Mouse (Mus musculus) midbrain, embryonic 15.5 days (tissue): ENCODE measurements around the gene Olfr1132. TPM values are rescaled to one million over a fixed set of nuclear protein-coding genes. Genes with fewer than 3 reads are reported as not detected.
"Not testable (repeated sequence)": the region's sequence is repeated elsewhere in the genome, so short reads cannot be mapped to it uniquely, and the experiment has no call there.

Source experiments
- ATAC-seq: fragments of 200-750 bp; cut with Nextera tagmentation; replicated peaks from 2 replicates; pipeline ENCODE4 v1.8.0; 2017; ENCODE audit warnings: moderate TSS enrichment
- H3K27ac ChIP-seq: fragments of 300-500 bp; sonication (generic); 2 replicates; pipeline ENCODE4 v1.5.1; 2015; ENCODE audit warnings: mild to moderate bottlenecking, inconsistent platforms
- H3K27me3 ChIP-seq: fragments of 300-500 bp; sonication (generic); replicated peaks from 2 replicates; pipeline ENCODE4 v1.6.1; 2015; ENCODE audit warnings: inconsistent platforms
- H3K36me3 ChIP-seq: fragments of 300-500 bp; sonication (generic); replicated peaks from 2 replicates; pipeline ENCODE4 v1.6.1; 2015; ENCODE audit warnings: inconsistent platforms
- H3K4me1 ChIP-seq: fragments of 300-500 bp; sonication (generic); 2 replicates; pipeline ENCODE4 v1.6.1; 2015; ENCODE audit warnings: inconsistent platforms
- H3K4me2 ChIP-seq: fragments of 300-500 bp; sonication (generic); 2 replicates; pipeline ENCODE4 v1.6.1; 2015; ENCODE audit warnings: inconsistent platforms, mild to moderate bottlenecking, moderate library complexity
- H3K4me3 ChIP-seq: fragments of 300-500 bp; sonication (generic); 2 replicates; pipeline ENCODE4 v1.5.1; 2015; ENCODE audit warnings: mild to moderate bottlenecking, inconsistent platforms
- H3K9ac ChIP-seq: fragments of 300-500 bp; sonication (generic); 2 replicates; pipeline ENCODE4 v1.6.1; 2015; ENCODE audit warnings: mild to moderate bottlenecking, inconsistent platforms
- H3K9me3 ChIP-seq: fragments of 300-500 bp; sonication (generic); 2 replicates; pipeline ENCODE4 v1.6.1; 2016; ENCODE audit warnings: inconsistent platforms
- WGBS: fragments of 180-500 bp; shearing (Covaris S2); methylation state at CpG from one replicate; pipeline ENCODE4 v1.1.7; 2015; ENCODE audit warnings: mixed read lengths; 5-methylcytosine and 5-hydroxymethylcytosine counted together
- polyA plus RNA-seq: library from polyadenylated mRNA; unstranded; fragments of >200 nt; fragmentation: Nextera tagmentation; extraction: Ambion mirVana; gene quantifications from 2 replicates; pipeline ENCODE4 v1.2.1, GENCODE M21; 2015

The Olfr1132 gene
- not detected in 2 replicates for polyA plus RNA-seq

- Histone ChIP-seq H3K9ac (no peak within 1 kb of the TSS), H3K4me2 (no peak within 1 kb of the TSS)
- no peak for ATAC-seq
These were observed at the start of gene Olfr1132 for GRCm38 (mm10) chr2:87637435-87637834. Olfr1132 (minus strand) TSS chr2:87637535.

GRCm38 (mm10) chr2:87673564-87673963 lies 36.2 kb upstream of the Olfr1132 start, which contains the start of gene Olfr1135:
Olfr1135 (minus strand) TSS chr2:87673664.
- Histone ChIP-seq H3K27ac (no peak within 1 kb of the TSS), H3K4me1 (no peaks in the 10 kb centered on the region), H3K9ac (no peak within 1 kb of the TSS), H3K9me3 (no peaks in the 10 kb centered on the region), H3K4me2 (no peak within 1 kb of the TSS), H3K27me3 (no peaks in the 10 kb centered on the region), H3K36me3 (no peaks in the 10 kb centered on the region), H3K4me3 (no peak within 1 kb of the TSS)
- no peak for ATAC-seq
- 7% methylated on average over 1 of the region's 1 CpGs for WGBS

More at GRCm38 (mm10) chr2:87637435-87637834, at the start of gene Olfr1132:
- Histone ChIP-seq H3K36me3 (no peaks in the 10 kb centered on the region), H3K4me3 (no peak within 1 kb of the TSS), H3K27ac (no peak within 1 kb of the TSS), H3K9me3 (no peaks in the 10 kb centered on the region), H3K4me1 (no peaks in the 10 kb centered on the region), H3K27me3 (no peaks in the 10 kb centered on the region)

DNA sequence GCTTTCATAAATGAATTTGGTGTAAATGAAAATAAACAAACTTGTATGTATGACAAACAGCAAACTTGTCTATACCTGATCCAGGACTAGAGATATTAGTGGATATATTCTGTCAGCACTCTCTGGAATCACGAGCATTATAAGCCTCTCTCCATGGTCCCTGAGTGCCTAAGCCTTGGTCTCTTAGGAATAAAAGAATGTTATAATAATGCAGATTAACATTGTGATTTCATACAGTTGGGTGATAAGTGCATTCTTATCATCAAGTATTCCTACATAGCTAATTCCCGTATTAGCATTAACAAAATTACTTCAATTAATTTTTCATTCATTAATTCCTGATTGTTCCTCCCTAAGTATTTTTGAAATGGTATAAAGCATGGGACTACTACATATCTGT lies 21.0 kb upstream of the Olfr1132 start, which contains the start of gene Olfr1134:
TSS of gene Olfr1134 (minus strand) at position 101 of the 400 bp plus-strand sequence.
- Histone ChIP-seq H3K9me3 (no peaks in the 10 kb centered on the region), H3K4me1 (no peaks in the 10 kb centered on the region), H3K4me3 (no peak within 1 kb of the TSS), H3K36me3 (no peaks in the 10 kb centered on the region), H3K27ac (no peak within 1 kb of the TSS), H3K27me3 (no peaks in the 10 kb centered on the region), H3K9ac (no peak within 1 kb of the TSS), H3K4me2 (no peak within 1 kb of the TSS)
- 76% methylated on average over 2 of the region's 2 CpGs for WGBS
- no peak for ATAC-seq

DNA sequence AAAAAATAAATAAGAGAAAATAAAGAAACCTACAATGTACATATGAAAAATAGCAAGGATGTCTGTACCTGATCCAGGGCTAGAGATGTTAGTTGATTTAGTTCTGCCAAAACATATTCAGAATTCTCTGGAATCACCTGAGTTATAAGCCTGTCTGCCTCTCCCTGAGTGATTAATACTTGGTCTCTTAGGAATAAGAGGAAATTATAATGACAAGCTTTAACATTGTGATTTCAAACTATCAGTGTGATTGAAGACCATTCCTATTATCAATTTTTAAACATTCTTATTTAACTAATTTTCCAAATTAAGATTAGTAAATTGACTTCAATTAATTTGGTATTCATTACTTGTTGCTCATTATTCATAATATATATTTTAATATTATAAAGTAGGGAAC lies 9.9 kb upstream of the Olfr1132 start, which contains the start of gene Olfr1133:
TSS of gene Olfr1133 (minus strand) at position 101 of the 400 bp plus-strand sequence.
- ATAC-seq: no peak

GRCm38 (mm10) chr2:87642441-87642840 lies 5.1 kb upstream of the Olfr1132 start:
- ATAC-seq: no peak
- H3K9me3 ChIP-seq: no peaks in the 10 kb centered on the region

More for the DNA sequence above, 9.9 kb upstream of the Olfr1132 start, which contains the start of gene Olfr1133:
- Histone ChIP-seq H3K4me2 (no peak within 1 kb of the TSS), H3K27ac (no peak within 1 kb of the TSS), H3K9me3 (no peaks in the 10 kb centered on the region), H3K27me3 (no peaks in the 10 kb centered on the region), H3K9ac (no peak within 1 kb of the TSS), H3K36me3 (no peaks in the 10 kb centered on the region), H3K4me3 (no peak within 1 kb of the TSS), H3K4me1 (no peaks in the 10 kb centered on the region)

GRCm38 (mm10) chr2:87626804-87627203 lies 10.5 kb downstream of the Olfr1132 start, which contains the start of gene Olfr1131:
Olfr1131 (plus strand) TSS chr2:87627104.
- Histone ChIP-seq H3K4me1 (no peaks in the 10 kb centered on the region), H3K9ac (no peak within 1 kb of the TSS), H3K4me3 (no peak within 1 kb of the TSS), H3K27me3 (no peaks in the 10 kb centered on the region), H3K4me2 (no peak within 1 kb of the TSS), H3K9me3 (no peaks in the 10 kb centered on the region), H3K27ac (no peak within 1 kb of the TSS), H3K36me3 (no peaks in the 10 kb centered on the region)
- ATAC-seq: no peak
- 65% methylated on average over 3 of the region's 3 CpGs for WGBS

More at GRCm38 (mm10) chr2:87642441-87642840, 5.1 kb upstream of the Olfr1132 start:
- Histone ChIP-seq H3K27me3 (no peaks in the 10 kb centered on the region), H3K36me3 (no peaks in the 10 kb centered on the region), H3K9ac (no peak overlapping the region), H3K27ac (no peak overlapping the region), H3K4me2 (no peak overlapping the region), H3K4me3 (no peak overlapping the region), H3K4me1 (no peaks in the 10 kb centered on the region)

DNA sequence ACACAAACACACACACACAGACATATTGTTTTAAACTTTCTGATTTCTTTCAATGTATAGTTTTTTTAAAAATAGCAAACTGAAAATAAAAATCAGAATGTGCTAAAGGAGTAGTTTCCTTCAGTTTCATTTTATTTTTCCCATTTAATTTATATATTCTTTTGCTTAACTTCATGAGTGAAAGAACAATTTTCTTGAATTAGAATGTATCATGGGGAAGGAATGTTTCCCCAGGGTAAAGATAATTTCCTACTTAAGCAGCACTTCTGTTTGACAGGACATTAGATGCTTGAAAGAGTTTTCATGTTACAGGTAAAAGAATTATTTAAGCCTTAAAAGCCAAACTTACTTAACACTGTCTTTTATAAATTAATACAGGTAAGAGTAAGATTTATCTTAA lies 31.4 kb downstream of the Olfr1132 start, which contains the start of gene Olfr1130:
TSS of gene Olfr1130 (plus strand) at position 301 of the 400 bp plus-strand sequence.
- not testable (repeated sequence) for H3K27me3 ChIP-seq, H3K9ac ChIP-seq, H3K27ac ChIP-seq, ATAC-seq, H3K9me3 ChIP-seq, H3K4me3 ChIP-seq, H3K36me3 ChIP-seq, H3K4me1 ChIP-seq, H3K4me2 ChIP-seq

Other genes starting within 250 kb of the Olfr1132 start
- gene Olfr1123, start 220.9 kb downstream of the Olfr1132 start, polyA plus RNA-seq: not detected in 2 replicates
- gene Olfr1124, start 207.3 kb downstream of the Olfr1132 start, polyA plus RNA-seq: not detected in 2 replicates
- not detected in 2 replicates for gene Olfr1126, start 183.6 kb downstream of the Olfr1132 start, polyA plus RNA-seq
- gene Pramel7, start 140.4 kb downstream of the Olfr1132 start, polyA plus RNA-seq: not detected in 2 replicates
- gene Pramel6, start 131.0 kb downstream of the Olfr1132 start, polyA plus RNA-seq: not detected in 2 replicates
- gene Olfr153, start 105.7 kb downstream of the Olfr1132 start, polyA plus RNA-seq: not detected in 2 replicates
- not detected in 2 replicates for gene Olfr1128, start 92.0 kb downstream of the Olfr1132 start, polyA plus RNA-seq
- not detected in 2 replicates for gene Olfr1129, start 63.6 kb downstream of the Olfr1132 start, polyA plus RNA-seq
- not detected in 2 replicates for gene Olfr1130, start 31.3 kb downstream of the Olfr1132 start, polyA plus RNA-seq
- not detected in 2 replicates for gene Olfr1131, start 10.4 kb downstream of the Olfr1132 start, polyA plus RNA-seq
- gene Olfr1133, start 9.8 kb upstream of the Olfr1132 start, polyA plus RNA-seq: not detected in 2 replicates
- not detected in 2 replicates for gene Olfr1134, start 20.9 kb upstream of the Olfr1132 start, polyA plus RNA-seq
- not detected in 2 replicates for gene Olfr1135, start 36.1 kb upstream of the Olfr1132 start, polyA plus RNA-seq
- gene Olfr1136, start 56.4 kb upstream of the Olfr1132 start, polyA plus RNA-seq: not detected in 2 replicates
- gene Olfr1137, start 75.6 kb upstream of the Olfr1132 start, polyA plus RNA-seq: not detected in 2 replicates
- gene Olfr1138, start 102.4 kb upstream of the Olfr1132 start, polyA plus RNA-seq: not detected in 2 replicates
- not detected in 2 replicates for gene Olfr1140, start 106.2 kb upstream of the Olfr1132 start, polyA plus RNA-seq
- gene Olfr1141, start 116.5 kb upstream of the Olfr1132 start, polyA plus RNA-seq: not detected in 2 replicates
- not detected in 2 replicates for gene Olfr152, start 141.9 kb upstream of the Olfr1132 start, polyA plus RNA-seq
- not detected in 2 replicates for gene Olfr1143, start 163.1 kb upstream of the Olfr1132 start, polyA plus RNA-seq
- not detected in 2 replicates for gene Olfr1145, start 172.3 kb upstream of the Olfr1132 start, polyA plus RNA-seq
- gene Olfr1148, start 193.0 kb upstream of the Olfr1132 start, polyA plus RNA-seq: not detected in 2 replicates
- gene Olfr1150-ps1, start 206.5 kb upstream of the Olfr1132 start, polyA plus RNA-seq: not detected in 2 replicates
- not detected in 2 replicates for gene Olfr1151, start 218.3 kb upstream of the Olfr1132 start, polyA plus RNA-seq
- gene Olfr1152, start 229.0 kb upstream of the Olfr1132 start, polyA plus RNA-seq: not detected in 2 replicates